Mouse (Mus musculus) myocyte (in vitro differentiated cells): ENCODE results near the gene Fbxo42. TPM values are rescaled to one million over a fixed set of nuclear protein-coding genes. Genes with fewer than 3 reads are reported as not detected.

Experiments
- H3K27me3 ChIP-seq: one replicate; pipeline ENCODE4 v1.6.1; 2011; ENCODE audit not compliant: control insufficient read depth, insufficient read depth, insufficient read length
- H3K36me3 ChIP-seq: one replicate; pipeline ENCODE4 v1.6.1; 2011; ENCODE audit not compliant: control insufficient read depth, insufficient read depth
- H3K4me2 ChIP-seq: one replicate; pipeline ENCODE4 v1.6.1; 2011; ENCODE audit warnings: low read depth, control low read depth
- H3K4me3 ChIP-seq: one replicate; pipeline ENCODE4 v1.5.1; 2011; ENCODE audit warnings: mild to moderate bottlenecking, control low read depth, moderate library complexity
- H3K79me2 ChIP-seq: one replicate; pipeline ENCODE4 v1.6.1; 2011; ENCODE audit not compliant: control insufficient read depth, insufficient read depth
- H3ac ChIP-seq: one replicate; pipeline ENCODE4 v1.6.1; 2011; ENCODE audit not compliant: control insufficient read depth, insufficient read length
- CEBPB ChIP-seq: IDR thresholded peaks from 2 replicates; pipeline ENCODE4 v1.6.1; 2011; ENCODE audit warnings: mild to moderate bottlenecking, moderate library complexity; ENCODE audit not compliant: poor library complexity, insufficient read depth, severe bottlenecking
- E2F4 ChIP-seq: IDR thresholded peaks from one replicate; pipeline ENCODE4 v1.6.1; 2011; ENCODE audit warnings: mild to moderate bottlenecking, control low read depth, moderate library complexity; ENCODE audit not compliant: insufficient read depth
- MAX ChIP-seq: IDR thresholded peaks from one replicate; pipeline ENCODE4 v1.6.1; 2011; ENCODE audit warnings: low read depth, mild to moderate bottlenecking, control low read depth
- MYOD1 ChIP-seq, 3 experiments: IDR thresholded peaks; one replicate each; pipeline ENCODE4 v1.6.1; 2011; ENCODE audit warnings: control low read depth in 2 of 3, low read depth in 2 of 3, mild to moderate bottlenecking in 2 of 3, moderate library complexity in 1 of 3; ENCODE audit not compliant: insufficient read length in 2 of 3, control insufficient read depth in 1 of 3
- MYOG ChIP-seq, 3 experiments: IDR thresholded peaks; one replicate each; pipeline ENCODE4 v1.6.1; 2011; ENCODE audit warnings: control low read depth in 2 of 3, low read depth in 2 of 3, mild to moderate bottlenecking in 2 of 3; ENCODE audit not compliant: insufficient read length in 2 of 3, control insufficient read depth in 1 of 3, insufficient read depth in 1 of 3
- POLR2A ChIP-seq: IDR thresholded peaks from one replicate; pipeline ENCODE4 v1.6.1; 2011; ENCODE audit warnings: low read depth, mild to moderate bottlenecking, control low read depth, moderate library complexity; ENCODE audit not compliant: insufficient read length
- POLR2AphosphoS2 ChIP-seq: IDR thresholded peaks from one replicate; pipeline ENCODE4 v1.6.1; 2011; ENCODE audit warnings: low read depth, control low read depth; ENCODE audit not compliant: insufficient read length
- REST ChIP-seq: IDR thresholded peaks from one replicate; pipeline ENCODE4 v1.6.1; 2011; ENCODE audit warnings: mild to moderate bottlenecking, control low read depth, moderate library complexity; ENCODE audit not compliant: insufficient read depth, insufficient read length
- SRF ChIP-seq: IDR thresholded peaks from one replicate; pipeline ENCODE4 v1.6.1; 2011; ENCODE audit warnings: low read depth; ENCODE audit not compliant: control insufficient read depth, insufficient read length
- TCF12 ChIP-seq: IDR thresholded peaks from one replicate; pipeline ENCODE4 v1.6.1; 2011; ENCODE audit warnings: mild to moderate bottlenecking, control low read depth; ENCODE audit not compliant: poor library complexity, insufficient read depth, severe bottlenecking
- TCF3 ChIP-seq: IDR thresholded peaks from one replicate; pipeline ENCODE4 v1.6.1; 2011; ENCODE audit warnings: low read depth, control low read depth; ENCODE audit not compliant: insufficient read length
- USF1 ChIP-seq: IDR thresholded peaks from one replicate; pipeline ENCODE4 v1.6.1; 2011; ENCODE audit warnings: low read depth, mild to moderate bottlenecking, control low read depth, moderate library complexity
- polyA plus RNA-seq: library from polyadenylated mRNA; unstranded; fragments of >200 nt; fragmentation: generic; extraction: Trizol; gene quantifications from one replicate; pipeline ENCODE4 v1.2.1, GENCODE M21; 2012; ENCODE audit warnings: missing spikeins

The Fbxo42 gene
- polyA plus RNA-seq, 1 experiment: 13.2 TPM

DNA sequence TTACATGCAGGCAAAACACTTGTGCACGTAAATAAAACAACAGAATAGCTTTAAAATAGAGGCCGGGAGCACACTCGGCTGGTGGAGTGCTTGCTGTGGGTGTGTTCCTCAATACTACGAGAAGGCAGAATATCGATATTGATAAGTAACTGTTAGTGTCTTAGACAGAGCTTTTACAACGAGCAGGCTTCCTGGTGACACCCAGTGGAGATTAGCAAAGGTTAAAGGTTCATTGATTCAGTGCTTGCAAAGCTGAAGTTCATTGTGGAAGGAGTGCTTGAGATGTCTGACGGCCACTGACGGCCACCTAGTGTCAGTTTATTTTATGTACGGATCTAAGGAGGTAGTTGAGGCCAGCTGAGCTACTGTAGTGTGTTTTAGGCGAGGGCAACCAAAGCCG lies 11.4 kb downstream of the Fbxo42 start:
- H3K27me3 ChIP-seq: no peaks in the 10 kb centered on the region
- H3K4me2 ChIP-seq: no peak overlapping the region
- H3K36me3 ChIP-seq: no peaks in the 10 kb centered on the region
- TF ChIP-seq POLR2AphosphoS2: no peak
- no peak for TF ChIP-seq POLR2A
- TF ChIP-seq MYOG (IDR thresholded peaks at IDR 0.05; ENCODE audit: control insufficient read depth in 1 of 3, insufficient read depth in 1 of 3, insufficient read length in 2 of 3, low read depth in 2 of 3): no peak
- no peak for TF ChIP-seq REST
- TF ChIP-seq USF1: no peak
- TF ChIP-seq TCF3: no peak
- TF ChIP-seq E2F4: no peak
- TF ChIP-seq SRF: no peak
- no peak for TF ChIP-seq MAX
- H3ac ChIP-seq: no peak overlapping the region
- H3K4me3 ChIP-seq: no peak overlapping the region
- H3K79me2 ChIP-seq: peaks cover 97% of the 10 kb centered on the region

GRCm38 (mm10) chr4:141159666-141160065 lies 12.0 kb downstream of the Fbxo42 start:
- H3K79me2 ChIP-seq: peaks cover 97% of the 10 kb centered on the region
- no peak overlapping the region for H3K4me3 ChIP-seq
- TF ChIP-seq E2F4 (no peak), CEBPB (no peak), TCF3 (no peak), POLR2AphosphoS2 (no peak), MAX (no peak), MYOG (IDR thresholded peaks at IDR 0.05; ENCODE audit: control insufficient read depth in 1 of 3, insufficient read depth in 1 of 3, insufficient read length in 2 of 3, low read depth in 2 of 3) (no peak), USF1 (no peak), MYOD1 (IDR thresholded peaks at IDR 0.05; ENCODE audit: control insufficient read depth in 1 of 3, insufficient read length in 2 of 3, low read depth in 2 of 3) (no peak), SRF (no peak)
- H3ac ChIP-seq: no peak overlapping the region
- H3K4me2 ChIP-seq: no peak overlapping the region
- no peaks in the 10 kb centered on the region for H3K27me3 ChIP-seq
- no peaks in the 10 kb centered on the region for H3K36me3 ChIP-seq

- H3ac ChIP-seq: no peak overlapping the region
- no peak overlapping the region for H3K4me3 ChIP-seq
- no peaks in the 10 kb centered on the region for H3K27me3 ChIP-seq
- H3K79me2 ChIP-seq: peaks cover 97% of the 10 kb centered on the region
- H3K36me3 ChIP-seq: no peaks in the 10 kb centered on the region
- H3K4me2 ChIP-seq: no peak overlapping the region
- TF ChIP-seq MYOG (IDR thresholded peaks at IDR 0.05; ENCODE audit: control insufficient read depth in 1 of 3, insufficient read depth in 1 of 3, insufficient read length in 2 of 3, low read depth in 2 of 3): no peak
These were observed 12.5 kb downstream of the Fbxo42 start for GRCm38 (mm10) chr4:141160193-141160592.

GRCm38 (mm10) chr4:141161699-141162208 lies 14.0 kb downstream of the Fbxo42 start:
- H3K4me3 ChIP-seq: no peak overlapping the region

GRCm38 (mm10) chr4:141163729-141164128 lies 16.0 kb downstream of the Fbxo42 start:
- TF ChIP-seq CEBPB: no peak
- TF ChIP-seq MYOG (IDR thresholded peaks at IDR 0.05; ENCODE audit: control insufficient read depth in 1 of 3, insufficient read depth in 1 of 3, insufficient read length in 2 of 3, low read depth in 2 of 3): no peak
- TF ChIP-seq E2F4: no peak
- TF ChIP-seq MYOD1 (IDR thresholded peaks at IDR 0.05; ENCODE audit: control insufficient read depth in 1 of 3, insufficient read length in 2 of 3, low read depth in 2 of 3): no peak
- TF ChIP-seq MAX: no peak
- TF ChIP-seq TCF12: no peak
- no peak for TF ChIP-seq POLR2AphosphoS2
- no peak for TF ChIP-seq REST
- TF ChIP-seq SRF: no peak
- no peak for TF ChIP-seq POLR2A
- TF ChIP-seq TCF3: no peak
- TF ChIP-seq USF1: no peak
- Histone ChIP-seq H3K4me2 (no peak overlapping the region), H3ac (no peak overlapping the region), H3K4me3 (no peak overlapping the region), H3K36me3 (no peaks in the 10 kb centered on the region), H3K79me2 (peaks cover 92% of the 10 kb centered on the region), H3K27me3 (no peaks in the 10 kb centered on the region)

More at GRCm38 (mm10) chr4:141161699-141162208, 14.0 kb downstream of the Fbxo42 start:
- H3K27me3 ChIP-seq: no peaks in the 10 kb centered on the region
- H3K36me3 ChIP-seq: no peaks in the 10 kb centered on the region
- H3K79me2 ChIP-seq: peaks cover 96% of the 10 kb centered on the region
- H3ac ChIP-seq: no peak overlapping the region
- no peak overlapping the region for H3K4me2 ChIP-seq
- TF ChIP-seq SRF (no peak), MYOD1 (IDR thresholded peaks at IDR 0.05; ENCODE audit: control insufficient read depth in 1 of 3, insufficient read length in 2 of 3, low read depth in 2 of 3) (no peak), E2F4 (no peak), REST (no peak), USF1 (no peak), TCF3 (no peak), MYOG (IDR thresholded peaks at IDR 0.05; ENCODE audit: control insufficient read depth in 1 of 3, insufficient read depth in 1 of 3, insufficient read length in 2 of 3, low read depth in 2 of 3) (no peak), POLR2A (no peak), POLR2AphosphoS2 (no peak), MAX (no peak), TCF12 (no peak), CEBPB (no peak)
